Mouse (Mus musculus) urinary bladder, postnatal 14 days (tissue): ENCODE data around the gene Lrig3.

Experiments
- DNase-seq: peaks from one replicate; pipeline ENCODE4 v3.0.0; 2021; ENCODE audit warnings: low spot score

Lrig3 gene

GRCm38 (mm10) chr10:125964709-125965108 lies 1.3 kb upstream of the Lrig3 start:
- DNase-seq = no peak

GRCm38 (mm10) chr10:125966481-125967251 lies 698 bp downstream of the Lrig3 start:
- DNase-seq = peak; percentile 43

GRCm38 (mm10) chr10:125967436-125968160 lies 1.6 kb downstream of the Lrig3 start:
- DNase-seq = no peak

GRCm38 (mm10) chr10:125968191-125969132 lies 2.5 kb downstream of the Lrig3 start:
- DNase-seq = no peak

GRCm38 (mm10) chr10:125969133-125969490 lies 3.1 kb downstream of the Lrig3 start:
- DNase-seq = no peak

GRCm38 (mm10) chr10:125970031-125970430 lies 4.1 kb downstream of the Lrig3 start:
- DNase-seq = no peak

- peak; percentile 43 for DNase-seq
Observed at GRCm38 (mm10) chr10:125970500-125970899, 4.5 kb downstream of the Lrig3 start.

GRCm38 (mm10) chr10:125973726-125974125 lies 7.8 kb downstream of the Lrig3 start:
- no peak for DNase-seq

GRCm38 (mm10) chr10:125981938-125982337 lies 16.0 kb downstream of the Lrig3 start:
- DNase-seq = no peak

- DNase-seq = no peak
Observed at GRCm38 (mm10) chr10:125984473-125985035, 18.6 kb downstream of the Lrig3 start.

- no peak for DNase-seq
Observed at GRCm38 (mm10) chr10:125985795-125986194, 19.8 kb downstream of the Lrig3 start.

GRCm38 (mm10) chr10:125986443-125986842 lies 20.5 kb downstream of the Lrig3 start:
- no peak for DNase-seq

- no peak for DNase-seq
Observed at GRCm38 (mm10) chr10:125987307-125987706, 21.3 kb downstream of the Lrig3 start.

- no peak for DNase-seq
Observed at GRCm38 (mm10) chr10:125988037-125988436, 22.1 kb downstream of the Lrig3 start.

- DNase-seq = no peak
Observed at GRCm38 (mm10) chr10:125989890-125990289, 23.9 kb downstream of the Lrig3 start.

GRCm38 (mm10) chr10:125990394-125990793 lies 24.4 kb downstream of the Lrig3 start:
- no peak for DNase-seq

GRCm38 (mm10) chr10:125991819-125992218 lies 25.9 kb downstream of the Lrig3 start:
- DNase-seq = no peak

- peak; percentile 35 for DNase-seq
Observed at GRCm38 (mm10) chr10:125994855-125995254, 28.9 kb downstream of the Lrig3 start.

- DNase-seq = no peak
Observed at GRCm38 (mm10) chr10:125995701-125996100, 29.7 kb downstream of the Lrig3 start.

GRCm38 (mm10) chr10:125996989-125997388 lies 31.0 kb downstream of the Lrig3 start:
- DNase-seq = no peak

- DNase-seq = no peak
Observed at GRCm38 (mm10) chr10:125999561-125999960, 33.6 kb downstream of the Lrig3 start.

- DNase-seq = peak; percentile 27
Observed at GRCm38 (mm10) chr10:126000861-126001390, 35.0 kb downstream of the Lrig3 start.
